Mouse (Mus musculus) MEL (cell line): ENCODE measurements around the gene S100a10.

Experiments
- CTCF ChIP-seq, 3 experiments: IDR thresholded peaks in 2 of 3; conservative IDR thresholded peaks in 1 of 3; 2 replicates each; pipeline ENCODE4 v1.5.1; 2011 to 2012; ENCODE audit warnings: low read length in 3 of 3, low read depth in 2 of 3, mild to moderate bottlenecking in 2 of 3, improper control_type of control experiment in 1 of 3, inconsistent platforms in 1 of 3, mixed read lengths in 1 of 3, moderate library complexity in 1 of 3; ENCODE audit not compliant: control insufficient read depth in 1 of 3, insufficient read depth in 1 of 3, poor library complexity in 1 of 3, severe bottlenecking in 1 of 3
- EP300 ChIP-seq, 2 experiments: IDR thresholded peaks; 2 replicates each; pipeline ENCODE4 v1.6.1; 2011; ENCODE audit warnings: improper control_type of control experiment in 2 of 2, low read length in 2 of 2, low read depth in 1 of 2, mild to moderate bottlenecking in 1 of 2
- ETS1 ChIP-seq: IDR thresholded peaks from 2 replicates; pipeline ENCODE4 v1.6.1; 2012; ENCODE audit warnings: low read depth, mild to moderate bottlenecking, inconsistent platforms, low read length, improper control_type of control experiment, moderate library complexity
- GATA1 ChIP-seq: IDR thresholded peaks from 2 replicates; pipeline ENCODE4 v1.6.1; 2011; ENCODE audit warnings: low read depth, low read length, improper control_type of control experiment
- HCFC1 ChIP-seq: IDR thresholded peaks from 2 replicates; pipeline ENCODE4 v1.6.1; 2012; ENCODE audit warnings: low read depth, mild to moderate bottlenecking, inconsistent platforms, low read length, improper control_type of control experiment, moderate library complexity
- MAFK ChIP-seq: IDR thresholded peaks from 2 replicates; pipeline ENCODE4 v1.6.1; 2011; ENCODE audit warnings: low read depth, mild to moderate bottlenecking, low read length, improper control_type of control experiment, borderline replicate concordance
- MAX ChIP-seq: IDR thresholded peaks from 2 replicates; pipeline ENCODE4 v1.6.1; 2011; ENCODE audit warnings: low read length, improper control_type of control experiment
- MAZ ChIP-seq: IDR thresholded peaks from 2 replicates; pipeline ENCODE4 v1.6.1; 2012; ENCODE audit warnings: low read depth, mild to moderate bottlenecking, inconsistent platforms, low read length, improper control_type of control experiment
- NRF1 ChIP-seq: IDR thresholded peaks from 2 replicates; pipeline ENCODE4 v1.6.1; 2014; ENCODE audit warnings: low read depth, mild to moderate bottlenecking, inconsistent platforms, low read length, improper control_type of control experiment, moderate library complexity; ENCODE audit not compliant: poor library complexity, insufficient read depth, severe bottlenecking
- POLR2A ChIP-seq, 2 experiments: IDR thresholded peaks; 2 replicates each; pipeline ENCODE4 v1.6.1; 2011 to 2012; ENCODE audit warnings: low read length in 2 of 2, mild to moderate bottlenecking in 2 of 2, control low read depth in 1 of 2, improper control_type of control experiment in 1 of 2, low read depth in 1 of 2, moderate library complexity in 1 of 2; ENCODE audit not compliant: control insufficient read depth in 1 of 2, insufficient read depth in 1 of 2, poor library complexity in 1 of 2
- POLR2AphosphoS2 ChIP-seq: IDR thresholded peaks from 2 replicates; pipeline ENCODE4 v1.6.1; 2011; ENCODE audit warnings: low read length, improper control_type of control experiment
- RAD21 ChIP-seq: IDR thresholded peaks from 2 replicates; pipeline ENCODE4 v1.6.1; 2011; ENCODE audit warnings: mild to moderate bottlenecking, low read depth, low read length, improper control_type of control experiment
- UBTF ChIP-seq: IDR thresholded peaks from 2 replicates; pipeline ENCODE4 v1.6.1; 2012; ENCODE audit warnings: low read depth, mild to moderate bottlenecking, inconsistent platforms, low read length, improper control_type of control experiment, moderate library complexity, borderline replicate concordance; ENCODE audit not compliant: insufficient read depth
- USF2 ChIP-seq, 2 experiments: IDR thresholded peaks; 2 replicates each; pipeline ENCODE4 v1.6.1; 2011 to 2012; ENCODE audit warnings: improper control_type of control experiment in 2 of 2, low read length in 2 of 2, borderline replicate concordance in 1 of 2, inconsistent platforms in 1 of 2, low read depth in 1 of 2, mild to moderate bottlenecking in 1 of 2; ENCODE audit not compliant: insufficient read depth in 1 of 2

GRCm38 (mm10) chr3:93554379-93554980 is 400 bp upstream of the S100a10 start:
- TF ChIP-seq MAX = no peak
- TF ChIP-seq HCFC1 = no peak
- no peak for TF ChIP-seq USF2 (IDR thresholded peaks at IDR 0.05; ENCODE audit: borderline replicate concordance in 1 of 2, insufficient read depth in 1 of 2, low read depth in 1 of 2, low read length in 2 of 2)
- TF ChIP-seq POLR2AphosphoS2 = no peak
- TF ChIP-seq CTCF (IDR thresholded peaks at IDR 0.05 in 2 of 3, conservative IDR thresholded peaks at IDR 0.05 in 1 of 3; ENCODE audit: control insufficient read depth in 1 of 3, insufficient read depth in 1 of 3, low read depth in 2 of 3, low read length in 3 of 3, poor library complexity in 1 of 3, severe bottlenecking in 1 of 3) = no peak
- TF ChIP-seq GATA1 = no peak
- no peak for TF ChIP-seq UBTF
- no peak for TF ChIP-seq POLR2A (IDR thresholded peaks at IDR 0.05; ENCODE audit: control insufficient read depth in 1 of 2, insufficient read depth in 1 of 2, low read depth in 1 of 2, low read length in 2 of 2, poor library complexity in 1 of 2)
- TF ChIP-seq MAZ = no peak
- TF ChIP-seq RAD21 = no peak
- TF ChIP-seq EP300 (IDR thresholded peaks at IDR 0.05; ENCODE audit: low read depth in 1 of 2, low read length in 2 of 2) = no peak
- no peak for TF ChIP-seq NRF1
- TF ChIP-seq ETS1 = no peak
- TF ChIP-seq MAFK = no peak
